Mouse (Mus musculus): Measurements from ENCODE around the gene Mrpl49.
A peak's percentile ranks its signal among the peaks of the same experiment; 100 is the strongest.

Mrpl49 gene

DNA sequence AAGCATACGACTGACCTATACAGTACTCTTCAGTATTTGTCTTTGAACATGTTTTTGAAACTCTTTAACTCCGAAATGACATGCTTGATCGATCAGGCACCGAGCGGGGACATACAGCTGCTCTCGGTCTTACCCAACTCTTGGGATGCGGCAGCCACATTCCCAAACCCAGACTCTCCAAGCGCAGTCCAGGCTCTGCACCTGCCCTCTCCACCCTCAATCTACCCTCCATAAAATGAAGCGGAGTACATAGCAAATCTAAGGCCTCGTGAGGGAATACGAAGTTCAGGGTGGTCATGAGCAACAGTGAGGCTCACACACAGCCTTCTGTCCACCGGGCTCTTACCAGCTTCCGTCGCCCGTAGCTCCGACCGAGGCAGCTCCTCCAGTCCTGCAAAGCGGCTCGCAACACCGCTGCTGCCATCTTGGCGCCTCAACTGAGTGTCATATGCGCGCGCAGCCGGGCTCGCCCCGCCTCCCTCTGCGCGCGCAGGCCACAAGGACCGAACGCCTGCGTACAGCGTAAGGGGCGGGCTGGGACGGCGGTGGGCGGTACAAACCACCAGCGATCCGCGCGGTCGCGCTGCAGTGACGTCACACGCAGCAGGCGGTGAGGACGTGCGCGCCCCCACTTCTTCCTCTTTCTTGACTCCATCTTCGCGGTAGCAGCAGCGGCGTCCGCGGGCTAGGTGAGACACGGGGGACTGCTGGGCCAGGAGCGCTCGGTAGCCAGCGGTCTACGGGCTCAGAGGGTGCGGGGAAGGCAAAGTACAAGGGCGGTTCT is at the start of gene Mrpl49, which contains the start of gene Fau:
Gene Mrpl49, minus strand, starts transcription at position 473 of the 784 bp plus-strand sequence.
Gene Fau, plus strand, starts transcription at position 532 of the 784 bp plus-strand sequence.
- DNase-seq (ENCODE audit: low spot score), result peak; percentile 99

DNA sequence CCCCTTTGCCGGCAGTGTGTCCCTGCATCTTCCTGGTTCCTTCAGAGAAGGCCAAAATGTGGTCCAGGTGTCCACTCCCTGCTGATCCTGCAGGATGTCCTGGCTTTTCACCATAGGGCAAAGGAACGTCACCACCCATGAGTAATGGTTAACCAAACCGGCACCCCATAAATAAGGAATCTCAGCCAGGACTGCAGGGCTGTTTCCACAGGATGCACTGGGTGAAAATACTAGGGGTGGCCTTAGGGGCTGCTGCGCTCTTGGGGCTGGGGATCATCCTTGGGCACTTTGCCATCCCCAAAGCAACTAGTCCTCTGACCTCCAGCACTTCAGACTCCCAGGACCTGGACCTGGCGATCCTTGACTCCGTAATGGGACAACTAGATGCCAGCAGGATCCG is 48.0 kb upstream of the Mrpl49 start, which contains the start of gene Naaladl1:
Gene Naaladl1, plus strand, starts transcription at position 197 of the 400 bp plus-strand sequence.
- DNase-seq (ENCODE audit: low spot score), result no peak

DNA sequence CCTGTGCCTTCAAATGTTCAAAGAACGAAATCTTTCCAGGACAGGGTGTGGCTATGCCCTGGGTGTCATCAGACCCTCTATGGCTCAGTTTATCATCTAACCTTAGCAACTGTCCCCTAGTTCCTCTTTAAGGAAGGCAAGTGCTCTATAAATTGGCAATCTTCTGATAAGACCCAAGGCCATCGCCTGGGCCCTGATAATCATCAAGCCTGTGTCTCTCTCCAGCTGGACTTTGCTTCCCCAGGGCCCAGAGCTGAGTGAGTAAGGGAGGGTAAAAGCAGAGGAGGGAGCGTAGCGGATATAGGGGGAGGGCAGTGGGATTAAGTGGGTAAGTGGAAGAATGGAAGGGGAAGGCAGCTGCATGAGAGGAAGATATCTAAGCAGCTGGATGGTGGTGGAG is 46.9 kb upstream of the Mrpl49 start:
- DNase-seq (ENCODE audit: low spot score), result peak; percentile 51

DNA sequence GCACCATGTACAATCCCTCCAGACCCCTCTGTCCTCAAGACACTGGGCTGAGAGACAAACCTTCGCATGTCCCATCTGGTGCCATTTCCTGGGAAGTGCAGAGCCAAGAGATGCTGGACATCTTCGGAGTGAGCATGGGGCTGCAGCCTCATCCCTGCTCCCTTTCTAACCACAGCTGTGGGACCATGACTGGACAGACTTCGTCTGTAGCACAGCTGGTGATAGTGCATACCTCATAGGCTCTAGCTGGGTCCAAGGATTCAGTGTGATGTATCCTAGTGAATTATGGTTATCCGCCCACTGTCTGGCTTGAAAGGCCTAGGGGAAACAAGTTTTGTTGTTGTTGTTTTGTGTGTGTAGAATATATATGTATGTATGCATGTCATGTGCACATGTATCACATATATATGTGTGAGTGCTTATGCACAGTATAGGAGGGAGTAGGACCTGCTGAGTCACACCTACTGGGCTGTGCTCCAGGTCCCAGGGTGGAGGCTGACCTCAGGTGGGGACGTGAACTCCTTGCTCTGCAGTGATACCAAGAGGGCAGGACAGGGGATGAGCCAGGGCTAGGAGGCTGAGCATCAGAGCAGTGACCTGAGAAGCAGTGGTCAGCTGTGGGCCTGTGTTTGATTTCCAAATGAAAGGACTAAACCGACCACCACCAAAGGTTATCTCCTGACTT is 44.7 kb upstream of the Mrpl49 start:
- no peak for DNase-seq (ENCODE audit: low spot score)

DNA sequence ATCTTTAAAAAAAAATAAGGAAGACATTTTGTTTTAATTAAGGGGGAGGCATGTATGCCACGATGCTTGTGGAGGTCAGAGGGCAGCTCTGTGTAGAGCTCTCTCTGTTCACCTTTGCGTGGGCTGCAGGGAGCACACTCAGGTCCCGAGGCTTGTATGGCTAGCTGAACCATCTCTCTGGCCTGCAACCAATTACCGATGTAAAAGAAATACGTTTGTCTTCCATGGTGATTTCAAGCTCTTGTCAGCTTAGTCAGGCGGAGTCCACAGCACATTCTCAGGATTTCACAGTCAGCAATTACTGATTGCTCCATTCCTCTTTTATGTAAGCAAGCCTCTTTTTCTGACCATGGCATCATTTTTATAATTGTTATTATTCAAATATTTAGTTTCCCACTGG is 43.6 kb upstream of the Mrpl49 start:
- DNase-seq (ENCODE audit: low spot score), result no peak

DNA sequence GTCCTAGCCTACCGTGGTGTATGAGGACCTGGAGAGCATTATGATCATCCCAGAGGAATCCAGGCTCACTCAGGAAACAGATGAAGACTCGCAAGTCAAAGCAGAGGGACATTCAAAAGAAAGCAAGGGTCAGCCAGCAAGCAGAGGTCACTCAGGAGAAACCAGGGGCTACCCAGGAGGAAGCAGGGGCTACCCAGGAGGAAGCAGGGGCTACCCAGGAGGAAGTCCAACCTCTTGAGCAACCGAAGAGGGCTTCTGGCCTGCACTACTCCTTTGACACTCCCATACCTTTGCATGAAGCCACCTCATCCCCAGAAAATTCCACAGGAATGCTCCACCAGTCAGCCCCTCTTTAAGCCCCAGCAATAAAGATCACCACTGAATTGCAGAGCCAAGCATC is 40.3 kb upstream of the Mrpl49 start:
- DNase-seq (ENCODE audit: low spot score), result no peak

DNA sequence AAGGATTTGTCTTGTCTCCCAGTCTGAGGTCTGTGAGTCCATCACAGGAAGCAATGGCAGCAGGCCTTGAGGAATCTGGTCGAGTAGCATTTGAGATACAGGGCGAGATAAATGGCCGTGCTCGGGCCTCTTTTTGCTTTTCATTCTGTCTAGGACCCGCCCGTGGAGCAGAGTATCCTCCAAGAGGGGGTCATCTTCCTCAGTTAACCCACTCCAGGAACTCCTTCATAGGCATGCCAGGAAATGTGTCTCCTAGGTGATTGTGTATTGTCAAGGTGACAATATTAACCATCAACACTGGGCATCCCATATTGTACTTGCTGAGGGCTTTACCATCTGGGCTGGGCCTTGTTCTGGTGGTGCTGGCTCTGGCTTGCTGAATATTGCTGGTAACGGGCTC is 36.5 kb upstream of the Mrpl49 start, which contains the start of gene AC131692.1:
Gene AC131692.1, plus strand, starts transcription at position 301 of the 400 bp plus-strand sequence.
- no peak for DNase-seq (ENCODE audit: low spot score)

DNA sequence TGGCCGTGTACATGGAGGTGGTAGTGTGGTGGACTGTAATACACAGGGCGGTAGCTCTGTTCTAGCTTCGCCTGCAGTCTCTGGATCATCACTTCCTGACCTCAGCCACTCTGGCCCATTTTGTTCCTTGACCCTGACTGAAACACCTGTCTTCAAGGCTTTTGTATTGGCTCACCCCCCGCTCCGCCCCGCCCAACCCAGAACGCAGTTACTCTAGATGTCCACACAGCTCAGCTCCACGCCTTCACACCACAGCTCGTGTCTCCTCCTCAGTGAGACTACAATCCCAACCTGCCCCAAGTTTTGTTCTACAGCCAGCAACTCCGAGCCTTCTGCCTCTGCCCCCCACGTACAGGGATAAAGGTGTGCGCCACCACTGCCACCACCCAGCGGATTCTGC is 31.3 kb upstream of the Mrpl49 start:
- DNase-seq (ENCODE audit: low spot score), result no peak

DNA sequence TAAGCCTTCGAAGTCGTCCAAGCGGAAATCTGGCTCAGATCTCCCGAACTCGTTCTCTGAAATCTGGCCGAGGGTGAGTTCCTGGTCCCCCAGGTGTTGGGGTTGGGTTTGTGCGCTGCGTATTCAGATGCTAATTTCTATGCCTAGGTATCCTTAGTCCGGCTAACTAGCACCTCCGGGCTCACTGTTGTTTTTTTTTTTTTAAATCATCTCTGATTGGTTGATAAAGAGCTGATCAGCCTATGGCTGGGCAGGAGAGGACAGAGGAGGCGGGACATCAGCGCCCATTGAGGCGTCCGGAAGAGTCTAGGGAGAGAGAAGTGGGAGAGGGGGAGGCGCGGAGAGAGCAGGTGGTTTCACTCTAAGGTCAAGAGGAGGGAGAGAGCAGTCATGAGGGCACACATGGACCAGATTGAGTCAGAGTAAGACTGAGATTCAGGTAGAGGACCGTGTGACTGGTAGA is 27.9 kb upstream of the Mrpl49 start:
- peak; percentile 89 for DNase-seq (ENCODE audit: low spot score)

DNA sequence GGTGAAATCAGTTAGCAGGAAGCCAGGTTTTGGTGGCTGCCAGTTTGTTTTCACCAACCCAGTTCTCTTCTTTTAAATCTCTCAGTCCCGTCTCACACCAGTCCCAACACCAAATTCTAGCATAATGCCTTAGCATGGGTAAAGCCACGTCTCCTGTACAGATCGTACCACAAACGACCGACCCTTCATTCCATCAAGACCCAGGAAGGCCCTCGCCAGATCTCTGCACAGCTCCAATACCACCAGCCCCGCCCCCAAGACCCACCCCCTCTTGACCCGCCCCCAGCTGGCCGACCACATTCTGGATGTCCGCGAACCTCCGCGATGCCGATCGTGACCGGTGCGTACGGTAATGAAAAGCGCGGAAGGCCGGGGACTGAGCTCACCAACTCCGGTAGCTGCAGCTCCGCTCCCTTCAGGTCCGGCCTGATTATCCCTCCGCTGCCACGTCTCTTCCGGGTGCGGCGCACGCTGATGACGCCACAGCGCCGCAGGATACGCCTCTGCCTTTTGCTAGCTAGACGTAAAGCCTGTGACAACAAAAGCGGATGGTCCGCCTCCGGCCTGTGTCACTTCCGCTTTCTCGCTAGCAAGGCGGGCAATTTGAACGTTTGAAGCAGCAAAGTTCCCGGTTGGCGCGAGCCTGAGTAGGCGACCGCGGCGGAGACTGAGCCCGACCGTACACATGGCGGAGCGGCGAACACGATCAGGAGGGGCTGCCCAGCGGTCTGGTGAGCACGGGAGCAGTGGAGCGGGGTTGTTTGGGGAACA is 27.1 kb upstream of the Mrpl49 start, which contains the start of the genes Zfpl1 and Cdca5:
Gene Zfpl1, minus strand, starts transcription at position 479 of the 771 bp plus-strand sequence.
Gene Cdca5, plus strand, starts transcription at position 506 of the 771 bp plus-strand sequence.
- peak; percentile 99 for DNase-seq (ENCODE audit: low spot score)

DNA sequence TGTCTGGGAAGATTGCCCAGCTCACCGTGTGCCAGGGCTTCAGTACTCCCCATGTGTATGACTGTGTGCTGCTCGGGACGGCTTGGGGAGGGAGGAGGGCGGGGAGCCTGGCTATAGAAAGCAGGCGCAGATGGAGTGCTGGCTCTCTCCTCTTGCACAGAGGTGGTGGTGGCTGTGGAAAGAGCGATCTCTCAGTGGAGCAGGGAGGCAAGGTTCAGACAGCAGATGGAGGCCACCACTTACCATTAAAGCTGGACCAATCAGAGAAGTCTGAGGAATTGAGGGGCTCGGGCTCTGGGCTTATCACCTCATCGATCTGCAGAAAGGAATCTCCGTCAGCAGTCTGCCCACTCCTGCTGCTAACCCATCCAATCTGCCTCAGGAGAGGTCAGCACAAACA is 24.6 kb upstream of the Mrpl49 start, which contains the start of gene Gm28374:
Gene Gm28374, minus strand, starts transcription at position 101 of the 400 bp plus-strand sequence.
- DNase-seq (ENCODE audit: low spot score), result peak; percentile 87

DNA sequence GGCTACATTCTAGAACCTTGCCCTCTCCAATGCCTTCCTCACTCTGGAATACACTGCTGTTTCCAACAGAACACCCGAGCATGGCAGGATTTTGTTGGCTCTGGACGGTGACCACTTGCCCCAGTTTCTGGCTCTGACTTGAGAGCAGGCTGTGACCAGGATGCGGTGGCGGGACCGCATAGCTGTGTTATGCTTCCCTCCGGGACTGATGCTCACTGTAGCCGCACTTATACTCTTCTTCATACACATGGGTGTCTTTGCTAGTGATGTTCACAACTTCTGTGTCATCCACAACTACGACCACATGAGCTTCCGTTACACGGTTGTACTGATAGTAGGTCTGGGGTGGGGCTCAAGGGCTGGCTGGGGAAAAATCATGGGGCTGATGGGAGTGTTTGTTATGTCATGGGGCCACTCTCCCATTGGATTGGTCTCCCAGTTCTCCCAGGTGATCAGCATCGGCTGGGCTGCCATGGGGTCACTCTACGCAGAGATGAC is 22.4 kb upstream of the Mrpl49 start, which contains the start of gene Tmem262:
Gene Tmem262, plus strand, starts transcription at position 51 of the 498 bp plus-strand sequence.
- no peak for DNase-seq (ENCODE audit: low spot score)

DNA sequence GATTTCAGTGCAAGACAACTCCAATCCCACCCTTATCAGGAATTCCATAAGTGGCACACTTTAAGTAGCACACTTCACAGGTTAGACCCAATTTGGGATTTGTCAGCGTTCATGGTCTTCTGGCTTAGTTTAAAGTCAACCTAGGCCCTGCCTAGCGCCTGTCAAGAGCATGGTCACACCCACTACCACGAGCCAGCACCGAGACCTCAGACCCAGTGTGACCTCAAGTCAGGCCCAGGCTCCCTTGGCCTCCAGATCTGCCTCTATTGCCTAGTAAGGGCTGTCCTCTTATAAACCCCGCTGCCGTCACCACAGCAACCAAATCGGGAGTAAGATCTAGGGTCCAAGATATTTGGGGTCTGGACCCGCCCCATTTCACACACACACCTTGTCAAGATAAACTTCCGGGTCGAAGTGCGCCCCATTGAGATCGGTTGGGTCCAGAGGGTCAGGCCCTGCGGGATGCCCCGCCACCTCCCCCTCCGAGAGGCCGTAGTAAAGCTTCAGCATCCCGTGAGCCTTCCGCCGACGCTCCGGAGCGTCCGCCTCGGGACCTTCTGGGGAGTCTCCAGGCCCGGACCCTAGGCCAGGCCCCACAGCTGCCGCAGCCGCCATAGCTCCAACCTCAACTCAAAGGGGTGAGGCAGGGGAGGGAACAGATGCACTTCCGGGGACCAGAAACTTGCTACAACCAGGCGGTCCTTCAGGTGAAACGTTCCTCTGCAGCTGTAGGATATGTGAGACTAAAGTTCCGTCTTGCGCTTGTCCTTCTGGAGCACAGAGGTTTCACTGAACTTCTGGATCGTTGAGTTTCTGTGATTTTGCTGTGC is 19.2 kb upstream of the Mrpl49 start, which contains the start of gene Vps51:
Gene Vps51, minus strand, starts transcription at position 668 of the 830 bp plus-strand sequence.
- DNase-seq (ENCODE audit: low spot score), result peak; percentile 92

DNA sequence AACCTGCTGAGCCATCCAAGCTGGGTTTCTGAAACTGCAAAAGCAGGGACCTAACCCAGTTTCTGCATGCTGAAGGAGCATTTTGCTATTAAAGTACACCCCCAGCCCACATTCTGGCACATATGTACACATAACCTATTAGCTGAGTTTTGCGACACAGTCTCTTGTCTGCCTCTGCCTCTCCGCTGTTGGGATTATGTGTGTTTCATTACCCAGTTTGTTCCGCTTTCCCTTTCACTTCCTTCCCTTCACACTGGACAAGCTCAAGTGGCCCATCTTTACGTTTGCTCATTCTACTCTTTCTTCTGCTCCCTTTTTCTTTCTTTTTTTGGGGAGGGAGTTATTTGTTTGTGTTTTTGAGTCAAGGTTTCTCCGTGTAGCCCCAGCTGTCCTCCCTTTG is 16.3 kb upstream of the Mrpl49 start:
- no peak for DNase-seq (ENCODE audit: low spot score)

DNA sequence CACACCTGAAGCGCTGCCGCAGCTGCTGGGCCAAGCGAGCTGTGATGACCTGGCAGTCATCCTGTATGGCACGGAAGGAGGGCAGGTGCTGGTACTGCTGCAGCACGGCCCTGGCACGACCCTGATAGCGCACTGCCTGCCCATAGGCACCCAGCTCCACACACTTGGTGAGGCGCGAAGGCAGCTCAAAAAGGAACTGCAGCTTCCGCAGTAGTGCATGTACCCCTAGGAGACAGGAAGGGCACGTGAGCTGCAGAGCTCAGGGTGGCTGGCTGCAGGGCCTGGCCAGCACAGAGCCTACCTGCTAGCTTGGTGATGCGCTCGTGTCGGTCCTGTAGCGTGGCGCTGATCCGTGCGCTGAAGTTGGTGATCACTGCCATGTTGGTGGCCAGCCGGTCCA is 13.7 kb upstream of the Mrpl49 start:
- no peak for DNase-seq (ENCODE audit: low spot score)

DNA sequence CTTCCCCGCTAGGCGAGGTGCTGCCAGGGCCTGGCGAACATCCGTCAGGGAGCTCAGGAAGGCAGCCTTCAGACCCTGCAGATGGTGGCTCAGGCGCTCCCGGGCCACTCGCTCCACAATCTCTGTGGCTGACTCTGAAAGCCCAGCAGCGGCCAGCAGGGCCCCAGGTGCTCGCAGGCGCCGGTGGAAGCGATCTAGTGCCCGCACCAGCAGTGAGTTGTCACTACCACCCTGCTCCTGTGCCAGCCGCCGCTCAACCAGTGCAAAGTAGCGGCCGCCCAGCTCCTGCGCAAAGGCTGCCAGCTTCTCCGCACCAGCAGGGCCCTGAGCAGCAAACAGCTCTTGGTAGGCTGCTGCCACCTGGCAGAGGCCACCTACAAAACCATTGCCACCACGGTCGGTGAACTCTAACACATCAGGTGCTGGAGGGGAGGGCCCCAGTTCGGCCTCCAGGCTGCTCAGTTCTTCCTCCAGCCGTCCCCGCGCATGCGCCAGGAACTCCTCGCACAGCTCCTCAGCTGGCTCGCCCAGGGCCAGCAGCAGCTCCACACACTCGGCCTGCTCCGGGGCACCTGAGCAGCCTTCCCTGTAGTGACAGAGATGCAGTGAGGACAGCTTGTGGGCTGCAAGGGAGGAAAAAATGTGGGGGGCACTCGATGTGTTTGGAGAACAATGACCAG is 13.1 kb upstream of the Mrpl49 start:
- DNase-seq (ENCODE audit: low spot score), result no peak

DNA sequence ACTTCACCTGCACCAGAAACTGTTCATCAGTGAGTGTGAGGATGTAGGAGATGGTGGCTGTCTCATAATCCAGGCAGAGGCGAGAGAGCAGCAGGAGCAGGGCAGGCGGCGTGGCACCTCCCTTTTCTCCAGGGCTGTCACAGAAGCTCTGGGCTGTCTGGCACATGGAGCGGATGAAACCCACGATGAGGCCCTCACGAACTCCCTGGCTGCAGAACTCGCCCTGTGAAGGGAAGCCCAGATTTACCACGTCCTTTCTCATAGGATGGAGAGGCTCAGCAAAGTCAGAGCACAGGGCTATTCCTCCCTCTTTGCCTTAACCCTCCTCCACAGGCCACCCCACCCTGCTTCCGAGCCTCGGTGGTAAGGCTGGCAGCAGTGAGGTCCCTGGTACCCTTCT is 12.3 kb upstream of the Mrpl49 start:
- DNase-seq (ENCODE audit: low spot score), result no peak

DNA sequence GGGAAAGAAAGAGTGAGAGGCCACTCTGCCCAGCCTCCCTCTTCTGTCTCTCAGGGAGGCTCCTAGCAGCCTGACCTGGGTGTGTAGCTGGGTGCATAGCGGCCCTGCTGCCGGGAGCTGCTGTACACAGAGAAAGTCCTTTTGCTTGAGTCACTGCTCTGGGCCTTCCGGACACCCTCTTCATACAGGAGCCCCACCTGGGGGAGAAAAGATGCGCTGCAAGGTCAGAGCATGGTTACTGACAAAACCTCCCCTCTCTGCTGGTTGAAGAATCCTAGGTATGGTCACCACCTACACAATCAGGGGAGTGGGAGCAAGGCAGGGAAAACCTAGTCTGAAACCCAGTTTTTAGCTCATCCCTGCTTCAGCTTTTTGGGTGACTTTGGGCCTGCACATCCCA is 11.4 kb upstream of the Mrpl49 start:
- DNase-seq (ENCODE audit: low spot score), result peak; percentile 72

DNA sequence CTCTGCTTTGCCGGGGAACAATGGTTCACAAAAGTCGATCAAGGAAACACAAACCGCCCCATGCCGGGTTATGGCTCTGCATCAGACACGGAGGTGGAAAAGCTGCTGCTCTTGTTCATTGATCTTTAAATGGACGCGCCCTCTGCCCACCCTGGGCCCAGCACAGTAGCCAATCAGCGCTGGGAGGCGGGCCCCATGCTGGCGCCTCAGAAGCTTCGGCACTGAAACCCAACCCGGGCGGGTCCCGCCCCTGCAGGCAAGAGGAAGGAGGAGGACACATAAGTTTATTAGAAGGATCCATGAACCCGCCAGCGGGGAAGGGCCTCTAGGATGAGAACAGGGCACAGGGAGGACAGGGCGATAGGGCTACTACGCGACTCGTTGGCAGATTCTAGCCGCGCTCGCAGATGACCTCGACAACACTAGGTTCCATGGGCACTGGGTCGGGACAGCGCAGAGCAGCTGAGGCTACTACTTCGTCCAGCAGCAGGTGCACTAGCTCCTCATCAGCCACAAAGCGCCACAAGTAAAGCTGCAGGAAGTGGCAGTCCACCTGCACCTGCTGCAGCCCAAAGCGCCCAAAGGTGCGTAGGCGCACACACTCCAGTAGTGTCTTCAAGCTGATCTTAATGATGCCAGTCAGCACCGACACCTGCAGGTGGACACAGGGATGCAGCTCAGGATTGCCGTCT is 10.3 kb upstream of the Mrpl49 start, which contains the start of gene Tm7sf2:
Gene Tm7sf2, minus strand, starts transcription at position 650 of the 692 bp plus-strand sequence.
- DNase-seq (ENCODE audit: low spot score), result peak; percentile 91

All from MN1 (cell line).